Mouse (Mus musculus) mesoderm, embryonic 11.5 days (tissue): Measurements from ENCODE around the gene Tmtc1.

Experiments
- DNase-seq: peaks from one replicate; pipeline ENCODE4 v3.0.0-alpha.2; 2012; ENCODE audit warnings: low read depth, low spot score

Tmtc1 gene

DNA sequence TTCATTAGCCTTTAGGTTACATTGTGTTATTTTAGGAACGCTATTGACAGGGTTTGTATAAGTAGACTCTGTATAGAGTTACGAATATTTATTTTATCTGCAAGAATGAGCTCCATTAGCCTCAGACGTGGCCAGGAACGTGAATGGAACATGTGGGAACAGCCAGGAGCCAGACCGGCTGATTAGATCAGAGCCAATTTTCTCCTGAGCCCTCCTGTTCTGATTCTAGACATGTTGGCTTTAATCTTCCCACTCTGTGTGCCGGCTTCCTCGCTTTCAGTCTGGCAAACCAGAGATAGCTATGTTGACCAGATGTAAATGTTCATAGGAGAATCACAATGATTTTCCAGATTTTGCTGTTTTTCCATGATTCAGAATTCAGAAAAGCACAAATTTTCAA, 22.6 kb downstream of the Tmtc1 start:
- DNase-seq = no peak

DNA sequence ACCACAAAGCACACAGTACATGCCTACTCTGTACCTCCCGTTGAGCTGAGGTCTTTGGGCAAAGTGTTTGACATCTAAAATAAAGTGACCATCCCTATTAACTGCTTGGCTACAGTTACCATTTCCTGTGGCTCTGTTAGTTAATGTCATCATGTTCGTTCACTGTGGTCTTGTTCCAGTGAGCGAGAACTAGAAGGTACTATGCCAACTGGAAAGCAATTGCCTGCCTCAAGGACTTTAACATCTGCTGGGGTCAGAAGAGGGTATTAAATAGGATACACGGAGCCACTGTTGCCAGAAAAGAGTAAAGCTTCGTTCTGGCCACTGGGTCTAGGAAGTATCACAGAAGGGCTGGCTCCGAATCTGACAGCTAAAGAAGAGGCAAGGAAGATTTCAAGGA, 23.8 kb downstream of the Tmtc1 start:
- no peak for DNase-seq

DNA sequence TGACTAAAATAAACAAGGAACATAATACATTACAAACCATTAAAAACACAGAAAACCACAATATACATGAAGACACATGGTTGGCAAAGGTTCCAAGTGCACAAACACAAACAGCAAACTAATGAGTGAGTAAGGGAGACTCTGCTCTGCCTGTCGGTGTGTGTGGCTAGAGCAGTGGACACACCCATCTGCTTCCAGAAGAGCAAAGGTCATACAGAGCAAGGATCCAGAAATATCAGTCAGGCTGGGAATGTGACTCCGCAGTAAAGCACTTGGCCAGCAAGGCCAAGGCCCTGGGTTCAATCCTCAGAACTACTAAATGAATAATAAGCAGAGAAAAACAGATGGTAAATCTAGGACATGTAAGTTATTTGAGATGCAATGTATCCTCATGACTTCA, 27.6 kb downstream of the Tmtc1 start:
- no peak for DNase-seq

DNA sequence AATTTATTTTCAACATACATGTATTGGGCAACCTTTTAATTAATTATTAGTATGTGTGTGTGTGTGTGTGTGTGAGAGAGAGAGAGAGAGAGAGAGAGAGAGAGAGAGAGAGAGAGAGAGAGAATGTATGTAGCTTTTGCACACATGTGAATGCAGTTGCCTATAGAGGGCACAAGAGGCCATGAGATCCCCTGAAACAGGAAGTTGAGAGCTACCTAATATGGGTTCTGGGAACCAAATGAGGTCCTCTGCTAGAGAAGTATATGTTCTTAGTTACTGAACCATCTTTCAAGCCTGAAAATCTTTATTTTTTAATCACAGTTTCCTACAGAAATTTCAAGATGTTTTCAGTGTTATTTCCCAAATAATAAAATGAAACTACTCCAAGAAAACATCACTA, 30.6 kb downstream of the Tmtc1 start:
- DNase-seq = no peak

DNA sequence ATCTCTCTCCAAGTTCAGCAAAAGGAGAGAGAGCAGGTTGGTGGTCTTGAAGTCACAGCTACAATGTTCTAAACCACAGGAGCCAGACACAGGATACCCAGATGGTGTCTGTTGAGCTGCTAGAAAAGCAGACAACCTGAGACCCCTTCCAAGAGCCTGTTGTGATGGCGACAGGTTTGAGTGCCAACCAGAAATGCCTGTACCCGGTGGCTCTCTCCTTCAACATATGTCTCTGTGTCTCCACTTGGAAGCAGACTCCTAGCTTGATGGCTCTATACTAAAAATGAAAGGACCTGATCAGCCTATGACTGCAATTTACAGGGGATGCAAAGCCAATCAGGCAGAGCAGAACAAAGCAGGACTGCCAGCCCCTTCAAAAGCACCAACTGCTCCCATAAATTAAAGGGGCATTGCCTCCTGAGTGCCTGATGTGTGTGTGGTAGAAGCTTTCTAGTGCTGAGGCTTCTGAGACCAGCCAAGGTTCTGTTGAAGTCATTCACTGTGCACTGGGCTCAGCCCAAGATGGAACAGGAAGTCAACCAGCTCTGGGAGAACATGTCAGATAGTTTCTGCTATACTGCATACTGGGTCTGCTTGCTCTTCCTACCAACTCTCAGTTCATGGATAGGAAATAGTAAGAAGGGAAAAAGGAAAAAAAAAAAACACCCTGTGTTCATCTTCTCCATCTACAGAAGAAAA, 37.2 kb downstream of the Tmtc1 start:
- DNase-seq = no peak

DNA sequence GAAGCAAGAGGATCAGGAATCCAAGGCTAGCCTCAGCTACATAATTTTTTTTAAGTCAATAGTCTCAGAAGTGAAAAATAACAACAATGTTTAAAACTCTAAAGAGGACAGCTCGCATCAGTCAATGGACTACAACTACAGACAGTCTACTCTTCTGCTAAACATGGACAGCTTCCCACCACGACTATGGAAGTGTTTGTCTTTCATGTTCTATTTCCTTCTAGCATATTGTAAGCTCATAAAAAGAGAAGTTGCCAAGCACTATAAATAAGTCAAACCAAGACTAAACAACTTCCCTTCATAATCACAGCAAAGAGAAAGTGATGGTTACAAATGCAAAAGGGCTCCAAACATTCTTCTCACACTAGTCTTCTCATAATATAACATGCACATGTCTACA, 38.6 kb downstream of the Tmtc1 start:
- DNase-seq = no peak

DNA sequence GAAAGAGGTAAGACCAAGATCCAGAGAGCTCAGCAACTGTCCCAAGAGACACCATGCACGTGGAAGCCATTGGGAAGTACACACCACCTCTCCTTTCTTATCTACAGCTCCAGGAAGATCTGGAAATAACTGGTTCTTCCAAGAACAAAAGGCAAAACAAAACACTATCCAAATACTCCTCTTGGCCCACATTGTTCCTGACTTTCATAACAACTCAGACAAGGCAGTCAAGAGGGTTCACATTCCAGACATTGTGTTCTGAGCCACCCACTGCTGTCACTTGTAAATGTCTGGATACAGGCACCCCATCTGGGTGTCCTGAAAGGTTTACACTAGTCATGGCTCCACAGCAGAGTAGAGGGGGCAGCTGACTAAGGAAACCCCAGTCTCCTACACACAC, 39.7 kb downstream of the Tmtc1 start:
- DNase-seq = no peak

DNA sequence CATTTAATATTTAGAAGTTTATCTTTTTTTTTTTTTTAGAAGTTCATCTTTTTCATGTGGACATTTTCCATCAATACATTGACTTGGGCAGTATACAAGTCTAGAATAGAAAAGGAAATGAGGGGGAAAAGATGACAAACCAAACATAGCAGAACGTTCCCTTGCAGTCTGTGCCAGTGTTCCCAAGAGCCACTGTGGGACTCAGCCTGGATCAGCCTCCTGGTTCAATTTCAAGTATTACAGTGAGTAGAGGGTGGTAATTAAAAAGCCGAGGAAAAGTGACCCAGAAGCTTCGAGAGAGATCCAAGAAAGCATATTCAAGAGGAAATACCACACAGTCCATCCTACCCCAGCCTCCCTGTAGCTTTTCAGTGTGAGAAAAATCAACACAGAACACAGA, 40.4 kb downstream of the Tmtc1 start:
- no peak for DNase-seq

DNA sequence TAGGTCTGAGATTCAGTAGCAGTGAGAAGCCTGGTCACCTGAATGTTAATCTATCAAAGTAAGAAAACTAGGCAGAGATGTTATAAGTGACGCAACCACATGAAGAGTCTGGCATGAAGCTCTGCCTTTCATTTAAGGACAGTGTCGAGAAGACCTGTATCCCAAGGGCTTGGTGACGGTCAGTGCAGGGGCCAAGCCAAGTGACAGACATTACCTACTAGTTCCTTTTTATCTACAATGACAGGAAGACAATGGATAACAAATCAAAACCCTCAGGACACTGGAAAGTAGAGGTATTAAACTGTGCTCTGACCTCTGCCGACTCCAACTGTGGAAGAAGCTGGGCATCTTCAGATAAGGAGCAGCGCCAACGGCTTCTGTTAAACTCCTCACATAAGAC, 43.2 kb downstream of the Tmtc1 start:
- no peak for DNase-seq

DNA sequence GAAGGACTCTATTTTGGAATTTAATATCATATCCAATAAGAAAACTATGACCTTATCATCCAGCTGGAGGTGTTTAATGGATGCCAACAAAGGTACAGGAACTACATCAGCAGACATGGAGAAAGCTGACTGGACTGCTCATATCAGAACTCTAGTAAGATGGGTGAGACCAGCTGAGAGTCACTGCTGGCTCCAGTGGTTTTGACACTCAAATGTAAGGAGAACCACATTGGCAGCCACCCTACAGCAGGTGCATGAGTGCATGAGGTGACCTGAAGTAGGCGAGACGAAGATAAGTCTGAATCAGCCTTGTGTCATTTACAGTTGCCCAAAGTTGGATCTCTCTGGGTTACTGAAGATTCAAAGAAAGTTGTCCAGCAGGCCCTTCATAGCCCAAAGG, 44.6 kb downstream of the Tmtc1 start:
- no peak for DNase-seq

DNA sequence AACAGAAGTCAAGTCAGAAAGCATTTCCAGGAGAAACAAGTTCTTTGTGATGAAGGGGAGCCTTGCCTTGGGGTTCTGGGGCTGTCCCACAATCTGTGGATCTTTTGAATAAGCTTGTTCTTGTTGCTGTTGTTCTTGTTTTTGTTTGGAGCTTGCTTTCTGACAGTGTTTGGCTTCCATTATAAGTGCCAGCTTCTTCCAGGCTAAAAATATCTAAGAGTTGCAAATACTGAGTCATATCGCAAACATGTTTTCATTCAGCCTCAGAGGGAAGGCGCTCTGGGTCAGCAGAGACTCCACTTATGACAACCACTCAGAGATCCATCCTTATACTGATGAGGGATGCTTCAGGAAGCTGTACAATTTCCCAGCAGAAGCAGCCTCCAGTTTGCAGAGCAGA, 45.3 kb downstream of the Tmtc1 start:
- no peak for DNase-seq

DNA sequence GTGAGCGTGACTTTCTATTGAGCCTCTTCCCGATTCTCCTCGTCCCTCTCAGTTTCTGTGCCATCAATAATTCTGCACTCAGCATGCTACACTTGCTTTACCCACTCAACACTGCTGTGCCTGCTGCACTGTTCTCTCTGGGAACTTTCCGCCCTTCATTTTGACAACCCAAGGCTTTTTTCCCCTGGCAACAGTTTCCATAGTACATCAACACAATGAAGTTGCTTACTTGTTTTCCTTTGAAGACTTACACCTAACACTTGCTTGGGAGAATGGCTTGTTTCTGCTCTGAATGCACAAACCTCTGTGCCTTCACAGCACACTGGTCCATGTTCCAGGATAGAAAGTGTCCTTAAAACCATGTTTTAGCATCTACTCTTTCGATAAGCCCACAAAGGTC, 46.9 kb downstream of the Tmtc1 start:
- DNase-seq = no peak

DNA sequence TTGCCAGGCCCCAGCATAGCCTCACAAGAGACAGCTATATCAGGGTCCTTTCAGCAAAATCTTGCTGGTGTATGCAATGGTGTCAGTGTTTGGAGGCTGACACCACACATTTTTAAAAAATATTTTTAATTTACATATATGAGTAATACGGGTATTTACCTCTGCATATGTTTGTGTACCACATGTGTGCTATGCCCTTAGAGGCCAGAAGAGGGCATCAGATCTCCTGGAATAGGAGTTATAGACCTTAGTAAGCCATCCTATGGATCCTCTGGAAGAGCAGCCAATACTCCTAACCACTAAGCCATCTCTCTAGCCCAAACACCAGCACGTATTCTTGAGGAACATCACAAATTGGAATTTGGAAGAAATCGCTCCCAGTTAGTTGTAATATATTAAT, 48.9 kb downstream of the Tmtc1 start:
- no peak for DNase-seq

DNA sequence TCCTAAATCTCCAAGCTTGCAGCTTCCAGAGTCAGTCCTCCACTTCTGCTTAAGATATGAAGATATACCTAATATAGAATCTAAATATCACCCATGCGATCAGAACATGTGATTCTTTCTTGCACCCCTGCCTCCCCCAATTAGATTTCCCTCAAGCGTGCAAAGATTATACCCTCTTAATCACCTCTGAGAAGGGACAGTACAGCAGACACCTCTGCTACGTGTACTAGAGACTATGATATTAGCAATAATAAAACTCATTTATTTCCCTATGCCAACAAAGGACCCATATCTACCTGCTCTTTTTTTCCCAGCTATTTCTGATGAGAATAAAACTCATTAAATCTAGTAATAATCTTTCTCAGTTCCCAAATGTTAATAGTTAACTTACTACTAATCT, 49.9 kb downstream of the Tmtc1 start:
- no peak for DNase-seq

DNA sequence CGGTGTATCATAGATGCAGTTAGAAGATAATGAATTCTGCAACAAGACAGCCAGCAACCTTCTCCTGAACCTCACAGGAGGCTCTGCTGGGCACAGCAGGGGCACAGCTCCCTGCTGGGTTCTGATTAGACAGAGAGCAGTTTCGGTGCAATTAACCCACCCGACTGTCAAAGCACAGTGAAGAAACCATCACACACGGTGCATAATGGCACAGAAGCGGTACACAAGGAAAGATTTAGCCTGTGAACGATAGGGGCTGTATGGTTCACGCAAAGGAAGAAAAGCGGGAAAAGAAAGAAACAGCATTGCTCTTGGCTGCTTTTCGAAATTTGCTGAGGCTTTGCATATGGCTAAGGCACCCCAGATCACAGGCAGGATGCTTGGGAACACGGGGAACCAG, 52.0 kb downstream of the Tmtc1 start:
- DNase-seq = no peak

DNA sequence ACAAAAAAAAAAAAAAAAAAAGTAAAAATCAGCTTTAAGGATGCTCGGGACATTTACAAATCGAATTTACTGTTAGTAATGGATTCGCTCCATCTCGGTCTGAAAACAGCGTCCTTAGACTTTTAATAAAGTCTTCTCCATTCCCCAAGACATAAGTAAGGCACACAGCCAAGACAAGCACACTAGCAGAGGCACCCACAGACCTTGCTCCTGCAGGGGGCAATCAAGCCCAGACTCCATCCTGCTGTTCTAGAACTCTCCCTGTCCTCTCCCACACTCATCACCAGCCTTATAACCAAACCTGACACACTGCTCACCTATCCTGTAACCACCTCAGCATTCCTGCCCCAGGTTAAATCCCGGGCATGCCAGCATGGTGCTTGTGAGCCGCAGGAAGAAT, 52.9 kb downstream of the Tmtc1 start:
- no peak for DNase-seq

DNA sequence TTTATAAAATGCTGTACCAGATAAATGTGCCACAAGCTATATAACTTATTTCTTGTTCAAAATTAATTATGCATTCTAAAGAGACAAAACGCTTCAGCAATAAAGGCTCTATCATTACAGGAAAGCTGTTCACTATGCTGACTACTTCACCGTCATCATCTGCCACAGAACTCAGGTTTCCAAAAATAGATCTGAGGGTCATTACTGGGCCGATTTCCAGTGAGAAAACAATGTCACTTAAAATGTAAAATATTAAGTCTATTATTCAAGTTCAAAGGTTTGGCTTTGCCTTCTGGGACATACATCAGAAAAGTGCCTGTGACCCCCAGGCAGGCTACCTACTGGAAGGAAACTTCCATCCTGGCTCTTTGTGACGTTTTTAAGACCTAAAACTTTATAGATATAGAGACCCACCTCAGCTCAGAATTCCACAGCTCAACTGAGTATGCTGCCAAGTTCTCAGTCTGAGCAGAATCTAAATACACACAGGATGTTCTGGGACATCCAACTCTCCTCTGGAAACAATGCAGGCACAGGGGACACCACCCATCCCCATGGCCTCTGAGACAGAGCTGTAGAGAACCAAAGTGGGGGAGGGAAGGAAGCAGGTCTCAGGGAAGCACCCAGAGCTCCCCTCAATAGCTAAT, 53.4 kb downstream of the Tmtc1 start:
- DNase-seq = no peak

DNA sequence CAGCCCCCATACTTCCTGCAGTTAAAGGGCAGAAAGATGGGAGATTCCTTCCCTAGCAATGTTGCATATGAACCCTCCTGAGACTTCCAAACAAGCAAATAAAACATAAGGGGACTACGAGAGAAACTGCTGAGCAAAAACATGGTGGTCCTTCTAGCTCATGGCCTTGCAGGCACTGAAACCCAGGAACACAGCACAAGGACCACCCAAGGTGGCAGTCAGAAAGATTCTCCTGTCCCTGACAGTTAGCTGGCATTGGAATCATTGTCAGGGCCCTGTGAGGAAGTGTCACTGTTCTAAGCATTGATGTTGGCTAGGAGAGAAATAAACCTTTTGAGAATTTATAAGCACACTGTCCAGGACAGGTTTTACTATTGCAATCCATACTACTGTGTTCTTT, 56.2 kb downstream of the Tmtc1 start:
- DNase-seq = no peak

DNA sequence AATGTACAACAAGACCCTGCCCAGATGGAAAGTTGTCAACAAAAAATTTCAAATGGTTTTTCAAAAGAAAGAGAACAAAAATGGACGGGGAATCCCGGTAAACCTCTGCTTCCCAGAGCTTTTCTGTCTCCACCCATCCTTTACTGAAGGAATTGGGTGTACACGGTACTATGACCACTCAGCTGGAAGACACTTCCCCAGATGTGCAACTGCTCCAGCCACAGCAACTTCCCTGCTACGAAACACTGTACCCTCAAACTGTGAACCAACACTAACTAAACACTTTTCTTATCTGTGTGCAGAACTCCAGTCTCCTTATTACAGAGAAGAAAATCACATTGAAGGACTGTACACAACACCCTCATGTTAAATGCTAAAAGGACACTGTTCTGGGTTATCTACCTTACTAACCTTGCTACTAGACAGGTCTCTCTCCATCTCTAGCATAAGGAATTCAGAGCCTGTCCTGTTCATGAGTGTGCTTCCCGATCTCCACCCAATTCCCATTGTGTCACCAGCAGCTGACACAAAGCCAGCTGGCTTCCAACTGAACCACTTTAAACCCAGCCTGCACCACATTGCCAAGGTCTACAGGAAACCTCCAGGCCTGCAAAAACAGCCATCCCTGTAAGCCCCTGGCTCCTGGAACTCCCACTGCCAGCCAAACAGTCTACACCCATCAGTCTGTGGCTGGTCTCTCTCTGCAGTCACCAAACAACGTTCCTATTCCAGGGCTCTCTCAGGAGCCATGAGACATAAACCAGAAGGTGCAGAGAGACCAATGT, 59.9 kb downstream of the Tmtc1 start:
- DNase-seq = no peak

DNA sequence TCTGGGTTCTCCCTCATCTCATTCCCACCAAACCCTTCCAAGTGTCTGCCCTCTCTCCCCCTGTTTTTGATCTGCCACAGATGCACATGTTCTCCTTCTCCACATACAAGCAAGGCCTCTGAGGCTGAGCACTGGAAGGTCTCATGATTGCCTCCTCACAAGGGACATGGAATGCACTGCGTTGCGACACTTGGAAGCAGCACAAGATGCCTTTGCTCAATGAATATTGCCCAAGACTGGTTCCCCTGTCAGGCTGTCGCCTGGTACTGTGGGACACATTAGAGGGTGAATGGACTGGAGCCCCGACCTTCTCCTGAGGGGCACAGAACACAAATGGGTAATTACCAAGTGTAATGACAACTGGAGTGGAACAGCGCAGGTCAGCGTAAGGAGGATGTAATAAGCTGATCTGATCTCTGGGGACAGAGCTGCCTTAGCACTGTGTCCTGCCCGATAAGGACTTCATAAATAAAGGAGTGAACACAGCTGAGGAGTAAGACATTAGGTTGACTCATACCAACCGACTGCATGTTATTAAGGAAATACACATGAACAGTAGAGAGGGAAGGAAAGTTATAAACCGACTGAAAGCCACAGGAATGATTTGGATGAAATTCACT, 62.9 kb downstream of the Tmtc1 start:
- DNase-seq = no peak

DNA sequence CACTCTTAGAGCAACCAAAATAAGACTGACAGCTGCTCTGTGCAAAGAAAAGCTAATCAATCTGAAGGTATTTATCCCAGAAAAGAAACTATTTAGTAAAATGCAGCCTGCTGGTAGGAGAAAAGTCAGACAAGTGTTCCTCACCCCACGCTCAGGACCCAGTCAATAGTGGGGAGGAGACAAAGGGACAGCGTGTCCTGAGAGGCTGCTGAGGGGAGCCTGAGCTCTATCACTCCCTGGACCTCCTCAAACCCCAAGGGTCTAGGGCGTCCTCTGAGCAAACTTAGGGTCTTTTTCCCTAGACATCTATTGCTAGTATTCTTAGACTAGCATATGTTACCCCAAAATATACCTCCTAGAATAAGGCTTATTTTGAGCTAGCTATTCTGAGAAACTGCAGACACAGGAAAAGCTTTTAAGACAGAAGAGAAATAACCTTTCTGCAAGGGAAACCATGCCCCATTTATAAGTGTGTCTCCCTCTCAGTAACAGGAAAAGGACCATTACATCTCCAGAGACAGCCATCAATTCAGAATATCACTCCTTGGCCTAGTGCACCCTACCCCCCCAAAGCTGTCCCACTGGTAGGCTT, 68.5 kb downstream of the Tmtc1 start:
- no peak for DNase-seq

DNA sequence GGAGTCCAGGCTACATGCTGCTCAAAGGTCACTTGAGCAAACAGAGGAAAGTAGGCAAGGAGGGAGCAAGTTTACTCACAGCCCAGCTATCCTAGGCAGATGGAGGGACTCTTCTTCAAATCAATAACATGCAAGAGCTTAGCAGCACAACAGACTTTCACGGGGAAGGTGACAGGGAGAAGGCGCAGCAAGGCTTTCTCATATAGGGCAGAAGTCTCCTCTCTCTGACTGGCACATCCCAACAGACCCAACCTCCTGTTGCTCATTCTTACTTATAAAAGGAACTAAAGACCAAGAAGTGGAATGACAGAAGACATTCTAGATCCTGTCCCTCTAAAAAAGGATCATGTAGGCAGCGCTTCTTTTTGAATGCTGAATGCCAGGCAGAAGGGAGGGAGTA, 69.2 kb downstream of the Tmtc1 start:
- no peak for DNase-seq
